Mouse (Mus musculus) liver, postnatal 0 days (tissue): ENCODE data around the gene Lpin2.

Experiments used
- CTCF ChIP-seq: sonication (generic); IDR thresholded peaks from 2 replicates; pipeline ENCODE4 v1.5.1; 2016; ENCODE audit warnings: antibody characterized with exemption, low read depth
- EP300 ChIP-seq: IDR thresholded peaks from 2 replicates; pipeline ENCODE4 v1.6.1; 2016; ENCODE audit warnings: antibody characterized with exemption, low read depth, mild to moderate bottlenecking

DNA sequence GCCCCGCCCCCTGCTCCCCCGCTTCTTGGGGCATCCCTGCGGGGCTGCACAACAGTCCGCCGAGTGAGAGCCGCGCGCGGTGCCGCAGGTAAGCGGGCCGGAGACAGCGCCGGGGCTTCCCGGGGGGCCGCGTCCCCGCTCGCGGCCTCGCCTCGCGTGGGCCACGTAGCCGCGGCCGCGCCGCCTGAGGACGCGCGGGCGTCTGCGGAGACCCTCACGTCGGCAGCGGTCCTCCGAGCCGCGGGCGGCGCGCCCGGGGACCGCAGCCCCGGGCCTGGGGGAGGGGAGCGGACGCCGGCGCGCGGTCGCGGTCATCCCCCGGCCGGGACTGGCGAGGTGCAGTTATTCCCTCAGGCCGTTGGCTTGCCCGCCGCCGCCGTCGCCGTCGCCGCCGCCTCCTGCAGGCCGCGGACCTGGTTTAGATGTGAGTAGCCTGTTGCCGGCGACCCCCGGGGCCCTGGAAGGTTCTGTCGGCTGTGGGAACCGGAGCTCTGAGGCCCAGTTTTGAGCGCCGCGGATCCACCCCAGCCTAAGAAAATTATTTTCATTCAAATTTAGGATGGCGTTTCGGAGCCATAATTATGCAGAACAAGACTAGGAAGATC lies 1.4 kb downstream of the Lpin2 start:
- TF ChIP-seq CTCF = no peak
- no peak for TF ChIP-seq EP300
